Mouse (Mus musculus) 416B (cell line): ENCODE measurements at regions not wholly inside any gene's neighbourhood (a gene's known extent, or its start where the extent isn't known, plus 50 kb on each side); places are given as distances from the start of the nearest gene placed in this dataset.

Source experiments
- DNase-seq: peaks from one replicate; pipeline ENCODE4 v3.0.0; 2011; ENCODE audit warnings: low read depth

GRCm38 (mm10) chr3:38820787-38821186 lies 66.0 kb upstream of the Fat4 start:
- no peak for DNase-seq

GRCm38 (mm10) chr3:38820315-38820714 lies 66.4 kb upstream of the Fat4 start:
- DNase-seq: no peak

- DNase-seq: no peak
Measured at GRCm38 (mm10) chr3:38817651-38818050, 69.1 kb upstream of the Fat4 start.

GRCm38 (mm10) chr3:38812457-38812856 lies 74.3 kb upstream of the Fat4 start:
- DNase-seq: no peak

- DNase-seq: no peak
Measured at GRCm38 (mm10) chr3:38811635-38812034, 75.1 kb upstream of the Fat4 start.

- DNase-seq: no peak
Measured at GRCm38 (mm10) chr3:38806469-38807055, 80.2 kb upstream of the Fat4 start.

- no peak for DNase-seq
Measured at GRCm38 (mm10) chr3:38806036-38806435, 80.7 kb upstream of the Fat4 start.

GRCm38 (mm10) chr3:38795646-38796301 lies 91.0 kb upstream of the Fat4 start:
- no peak for DNase-seq

- no peak for DNase-seq
Measured at GRCm38 (mm10) chr3:38793221-38793620, 93.5 kb upstream of the Fat4 start.

- DNase-seq: no peak
Measured at GRCm38 (mm10) chr3:38788751-38789150, 98.0 kb upstream of the Fat4 start.

GRCm38 (mm10) chr3:38783711-38784110 lies 103.0 kb upstream of the Fat4 start:
- no peak for DNase-seq

- DNase-seq: no peak
Measured at GRCm38 (mm10) chr3:38783051-38783450, 103.7 kb upstream of the Fat4 start.

GRCm38 (mm10) chr3:38776743-38777366 lies 109.9 kb upstream of the Fat4 start:
- DNase-seq: no peak

- DNase-seq: no peak
Measured at GRCm38 (mm10) chr3:38754632-38755123, 132.1 kb upstream of the Fat4 start.

GRCm38 (mm10) chr3:38753446-38754205 lies 133.1 kb upstream of the Fat4 start:
- DNase-seq: no peak

GRCm38 (mm10) chr3:38742155-38742554 lies 144.6 kb upstream of the Fat4 start:
- no peak for DNase-seq

GRCm38 (mm10) chr3:38722606-38723005 lies 164.1 kb upstream of the Fat4 start:
- DNase-seq: peak; percentile 60

- DNase-seq: no peak
Measured at GRCm38 (mm10) chr3:38712078-38712873, 174.5 kb upstream of the Fat4 start.

GRCm38 (mm10) chr3:38711229-38711628 lies 175.5 kb upstream of the Fat4 start:
- DNase-seq: no peak

GRCm38 (mm10) chr3:38707891-38708290 lies 178.8 kb upstream of the Fat4 start:
- no peak for DNase-seq

GRCm38 (mm10) chr3:38699206-38699605 lies 187.5 kb upstream of the Fat4 start:
- no peak for DNase-seq

- no peak for DNase-seq
Measured at GRCm38 (mm10) chr3:38697871-38698270, 188.9 kb upstream of the Fat4 start.
